Mouse (Mus musculus) limb, embryonic 10.5 days (tissue): Measurements from ENCODE around the gene Rnf152. TPM values are rescaled to one million over a fixed set of nuclear protein-coding genes. Genes with fewer than 3 reads are reported as not detected.

Experiments used
- DNase-seq: peaks from one replicate; pipeline ENCODE4 v3.0.0-alpha.2; 2017; ENCODE audit warnings: low spot score
- H3K27ac ChIP-seq: fragments of 300-500 bp; sonication (generic); 2 replicates; pipeline ENCODE4 v1.5.1; 2016; ENCODE audit warnings: mild to moderate bottlenecking
- H3K27me3 ChIP-seq: fragments of 300-500 bp; sonication (generic); 2 replicates; pipeline ENCODE4 v1.6.1; 2016; ENCODE audit warnings: low read depth, mild to moderate bottlenecking; ENCODE audit not compliant: poor library complexity, severe bottlenecking
- H3K36me3 ChIP-seq: fragments of 300-500 bp; sonication (generic); 2 replicates; pipeline ENCODE4 v1.6.1; 2016; ENCODE audit warnings: mild to moderate bottlenecking, moderate library complexity
- H3K4me1 ChIP-seq: fragments of 300-500 bp; sonication (generic); 2 replicates; pipeline ENCODE4 v1.6.1; 2016
- H3K4me3 ChIP-seq: fragments of 300-500 bp; sonication (generic); 2 replicates; pipeline ENCODE4 v1.5.1; 2016; ENCODE audit warnings: mild to moderate bottlenecking, moderate library complexity
- H3K9me3 ChIP-seq: fragments of 300-500 bp; sonication (generic); replicated peaks from 2 replicates; pipeline ENCODE4 v1.6.1; 2016; ENCODE audit warnings: mild to moderate bottlenecking
- WGBS: fragments of 180-500 bp; shearing (Covaris S2); methylation state at CpG from one replicate; pipeline ENCODE4 v1.1.7; 2016; 5-methylcytosine and 5-hydroxymethylcytosine counted together
- polyA plus RNA-seq: library from polyadenylated mRNA; unstranded; fragments of >200 nt; fragmentation: Nextera tagmentation; extraction: Ambion mirVana; gene quantifications from 2 replicates; pipeline ENCODE4 v1.2.1, GENCODE M21; 2016

Gene Rnf152
- polyA plus RNA-seq, 1 experiment from 2014 or later: 0.16 TPM

DNA sequence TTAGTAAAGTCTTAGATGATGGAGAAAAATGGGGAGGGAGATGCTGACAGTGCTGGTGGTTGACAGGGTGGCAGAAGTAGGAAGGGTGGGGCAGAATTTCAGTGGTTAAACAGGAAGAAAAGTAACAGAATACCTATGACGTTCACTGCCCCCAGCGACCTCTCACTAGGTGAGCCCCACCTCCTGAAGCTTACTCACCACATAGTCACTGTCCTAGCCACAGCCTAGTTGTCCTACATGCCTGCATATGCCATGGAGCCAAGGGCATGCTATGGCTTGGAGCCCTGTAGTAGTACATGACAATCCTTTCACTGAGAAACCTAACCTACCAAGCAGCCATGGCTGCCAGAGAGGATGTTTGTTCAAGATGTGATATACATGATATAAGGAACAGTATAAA lies 64.7 kb downstream of the Rnf152 start:
- no peak for DNase-seq
- no peak overlapping the region for H3K27ac ChIP-seq
- H3K36me3 ChIP-seq: no peaks in the 10 kb centered on the region
- no peaks in the 10 kb centered on the region for H3K27me3 ChIP-seq
- WGBS: 96% methylated on average over 2 of the region's 2 CpGs
- no peak overlapping the region for H3K4me3 ChIP-seq
- no peaks in the 10 kb centered on the region for H3K9me3 ChIP-seq
- no peaks in the 10 kb centered on the region for H3K4me1 ChIP-seq

DNA sequence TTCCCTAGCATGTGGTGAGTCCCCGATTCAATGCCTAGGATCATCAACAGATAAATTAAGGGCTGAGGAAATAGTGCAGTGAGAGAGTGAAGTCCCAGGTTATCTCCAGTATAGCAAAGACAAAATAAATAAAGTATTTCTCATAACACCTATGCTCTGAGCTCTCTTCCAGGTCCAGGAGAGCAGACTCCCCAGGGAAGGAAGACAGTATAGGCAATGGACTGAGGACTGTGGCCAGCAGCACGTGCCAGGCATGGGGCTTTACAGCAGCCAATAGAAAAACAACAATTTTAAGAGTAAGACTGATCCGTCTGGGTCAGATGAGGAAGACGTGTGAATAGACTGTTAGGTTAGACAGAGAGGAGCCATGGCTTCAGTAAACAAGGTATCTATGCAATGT lies 69.0 kb downstream of the Rnf152 start:
- no peak for DNase-seq
- H3K4me3 ChIP-seq: no peak overlapping the region

DNA sequence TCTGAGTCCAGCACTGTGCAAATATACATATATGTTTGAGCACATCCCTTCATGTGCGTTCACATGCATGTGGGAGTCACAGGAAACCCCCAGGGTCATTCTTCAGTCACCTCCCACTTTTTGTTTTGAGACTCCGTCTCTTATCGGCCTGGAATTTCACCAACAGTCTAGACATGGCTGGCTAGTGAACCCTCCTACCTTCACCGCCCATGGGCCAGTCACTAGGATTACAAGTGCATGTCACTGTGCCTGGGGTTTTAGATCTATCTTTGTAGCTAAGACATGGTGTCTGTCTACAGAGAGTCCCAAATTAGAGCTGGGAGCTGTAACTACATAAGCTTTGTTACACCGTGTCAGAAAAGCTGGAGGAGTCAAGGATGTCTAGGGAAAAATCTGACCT lies 69.6 kb downstream of the Rnf152 start:
- whole genome bisulfite sequencing: 93% methylated on average over 5 of the region's 5 CpGs
- no peak overlapping the region for H3K27ac ChIP-seq
- H3K27me3 ChIP-seq: no peaks in the 10 kb centered on the region
- H3K4me3 ChIP-seq: no peak overlapping the region
- no peaks in the 10 kb centered on the region for H3K36me3 ChIP-seq
- DNase-seq: no peak
- H3K9me3 ChIP-seq: no peaks in the 10 kb centered on the region
- H3K4me1 ChIP-seq: no peaks in the 10 kb centered on the region

More for the DNA sequence above, 69.0 kb downstream of the Rnf152 start:
- WGBS: 74% methylated on average over 4 of the region's 4 CpGs
- Histone ChIP-seq H3K27ac (no peak overlapping the region), H3K4me1 (no peaks in the 10 kb centered on the region), H3K36me3 (no peaks in the 10 kb centered on the region), H3K27me3 (no peaks in the 10 kb centered on the region), H3K9me3 (no peaks in the 10 kb centered on the region)

DNA sequence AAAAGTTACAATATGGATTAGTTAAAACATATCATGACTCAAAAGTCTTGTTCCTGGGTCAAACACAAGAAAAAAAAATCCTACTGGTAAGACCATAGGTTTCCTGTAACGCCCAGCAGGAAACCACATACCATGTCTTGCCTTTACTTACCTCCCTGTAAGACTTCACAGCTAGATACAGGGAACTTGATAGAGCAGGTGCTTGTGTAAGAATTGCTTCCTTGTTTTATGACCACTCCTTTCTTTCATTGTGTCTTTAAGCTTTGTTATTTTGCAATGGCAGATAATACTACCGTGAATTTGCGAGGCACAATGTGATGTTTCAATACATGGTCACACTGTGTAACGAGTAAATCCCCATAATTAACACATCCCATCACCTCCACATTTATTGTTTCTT lies 71.5 kb downstream of the Rnf152 start:
- H3K9me3 ChIP-seq: no peaks in the 10 kb centered on the region
- no peak overlapping the region for H3K4me3 ChIP-seq
- H3K4me1 ChIP-seq: no peaks in the 10 kb centered on the region
- no peaks in the 10 kb centered on the region for H3K36me3 ChIP-seq
- DNase-seq: no peak
- no peak overlapping the region for H3K27ac ChIP-seq
- H3K27me3 ChIP-seq: no peaks in the 10 kb centered on the region
- whole genome bisulfite sequencing: 90% methylated on average over 4 of the region's 4 CpGs

DNA sequence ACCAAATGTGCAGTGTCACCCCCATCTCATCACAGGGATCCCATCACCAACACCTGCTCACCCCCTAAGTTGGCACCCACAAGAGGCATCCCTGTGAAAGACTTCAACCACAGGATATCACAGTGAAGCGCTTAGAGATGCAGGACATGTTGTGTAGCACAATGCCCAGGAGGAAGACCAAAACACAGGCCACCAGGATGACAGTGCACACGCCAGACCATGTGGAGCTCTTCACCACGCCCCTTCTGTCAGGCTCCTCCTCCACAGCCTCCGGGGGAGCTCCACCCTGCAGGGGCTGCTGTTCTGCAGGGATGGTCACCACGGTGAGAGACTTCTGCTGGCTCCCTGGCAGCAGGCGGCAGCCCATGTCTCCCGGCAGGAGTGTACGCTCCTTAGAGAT lies 72.4 kb downstream of the Rnf152 start:
- Histone ChIP-seq H3K4me3 (no peak overlapping the region), H3K36me3 (no peaks in the 10 kb centered on the region), H3K9me3 (no peaks in the 10 kb centered on the region), H3K27me3 (no peaks in the 10 kb centered on the region), H3K27ac (no peak overlapping the region), H3K4me1 (no peaks in the 10 kb centered on the region)
- no peak for DNase-seq
- WGBS: 73% methylated on average over 8 of the region's 8 CpGs

DNA sequence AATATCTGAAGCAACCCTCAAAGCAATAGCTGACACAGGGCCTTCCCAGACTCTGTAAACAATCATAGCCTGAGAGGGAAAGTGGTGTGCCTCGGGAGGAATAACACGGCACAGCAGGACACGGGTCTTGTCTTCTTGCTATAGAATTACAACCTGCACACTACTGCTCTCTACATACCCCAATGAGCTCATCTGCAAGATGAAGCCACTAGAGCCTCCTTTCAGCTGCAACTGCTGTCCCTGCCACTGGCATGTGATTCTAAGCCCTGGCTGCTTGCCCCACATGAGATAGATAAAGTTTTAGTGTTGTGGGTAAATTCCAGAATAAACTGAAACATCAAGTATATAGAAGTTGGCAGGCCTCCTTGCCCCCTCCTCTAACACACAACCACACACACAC lies 75.2 kb downstream of the Rnf152 start:
- Histone ChIP-seq H3K4me1 (no peaks in the 10 kb centered on the region), H3K27me3 (no peaks in the 10 kb centered on the region), H3K4me3 (no peak overlapping the region), H3K36me3 (no peaks in the 10 kb centered on the region), H3K27ac (no peak overlapping the region), H3K9me3 (no peaks in the 10 kb centered on the region)
- WGBS: 73% methylated on average over 3 of the region's 3 CpGs
- no peak for DNase-seq

DNA sequence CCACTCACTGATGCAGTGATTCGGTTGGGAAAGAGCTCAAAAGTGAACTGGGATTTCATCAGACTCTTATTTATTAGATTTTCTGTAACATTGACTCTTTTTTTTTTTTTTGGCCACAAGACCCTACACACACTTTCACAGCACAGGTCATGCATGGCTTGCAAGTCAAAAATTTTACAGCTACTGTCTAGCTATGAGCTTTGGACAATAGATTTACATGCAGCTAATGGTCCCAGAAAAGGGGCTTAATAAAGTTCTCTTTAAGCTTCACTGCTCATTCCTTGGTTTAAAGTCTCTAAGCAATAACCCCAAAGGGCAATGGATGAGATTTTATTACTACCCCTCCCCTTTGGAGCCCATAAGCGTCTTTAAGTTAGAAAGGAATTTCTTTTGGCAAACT lies 76.3 kb downstream of the Rnf152 start:
- Histone ChIP-seq H3K9me3 (no peaks in the 10 kb centered on the region), H3K4me3 (no peak overlapping the region), H3K27me3 (no peaks in the 10 kb centered on the region), H3K27ac (no peak overlapping the region), H3K36me3 (no peaks in the 10 kb centered on the region), H3K4me1 (no peaks in the 10 kb centered on the region)
- WGBS: 70% methylated on average over 2 of the region's 2 CpGs
- no peak for DNase-seq

DNA sequence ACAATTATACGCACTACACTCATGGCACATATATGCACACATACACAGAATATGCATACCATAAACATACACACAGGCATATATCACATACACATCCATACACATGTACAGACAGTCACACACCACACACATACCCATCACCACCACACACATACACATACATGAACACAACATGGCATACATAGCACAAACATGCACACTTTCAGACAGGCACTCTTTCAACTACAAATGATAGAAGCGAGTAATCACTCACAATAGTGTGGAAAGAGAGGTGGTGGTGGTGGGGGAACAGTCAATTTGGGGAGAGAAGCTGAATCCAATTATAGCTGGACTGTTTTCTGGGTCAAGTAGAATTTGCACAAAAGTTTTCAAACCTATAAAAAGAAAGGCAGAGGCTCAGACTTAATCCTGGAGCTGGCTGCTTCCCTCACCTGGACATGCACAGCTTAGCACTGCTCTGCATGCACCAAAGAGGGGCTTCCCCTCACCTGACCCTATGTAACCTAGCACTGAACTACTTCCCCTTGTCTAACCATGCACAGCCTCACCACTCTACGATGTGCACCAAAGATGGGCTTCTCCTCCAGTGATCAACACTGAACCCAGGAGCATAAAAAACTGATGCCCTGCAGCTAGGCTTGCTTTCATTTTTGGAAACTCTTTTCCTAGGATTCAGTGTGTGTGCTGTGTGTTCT lies 81.9 kb downstream of the Rnf152 start:
- no peak for DNase-seq
- 88% methylated on average over 3 of the region's 3 CpGs for WGBS
- H3K36me3 ChIP-seq: no peaks in the 10 kb centered on the region
- H3K4me1 ChIP-seq: no peaks in the 10 kb centered on the region
- no peak overlapping the region for H3K27ac ChIP-seq
- no peak overlapping the region for H3K4me3 ChIP-seq
- no peaks in the 10 kb centered on the region for H3K27me3 ChIP-seq
- no peaks in the 10 kb centered on the region for H3K9me3 ChIP-seq

DNA sequence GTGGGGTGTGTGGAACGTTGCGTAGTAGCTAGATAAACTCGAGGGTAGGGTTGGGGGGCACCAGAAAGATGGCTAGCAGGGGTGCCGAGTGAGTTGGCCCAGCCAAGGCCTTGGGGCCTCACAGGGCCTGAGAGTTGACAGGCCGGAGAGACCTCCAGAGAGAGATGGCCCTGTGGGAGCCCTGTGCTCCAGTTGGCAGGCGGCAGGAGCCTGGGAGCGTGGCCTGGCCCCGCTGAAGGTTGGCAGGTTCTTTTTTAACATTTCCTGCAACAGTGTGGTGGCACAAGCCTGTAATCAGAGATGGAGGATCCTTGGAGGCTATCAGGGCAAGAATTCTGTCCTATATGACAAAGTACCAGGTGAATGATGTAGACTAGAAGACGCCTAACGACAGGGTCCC lies 85.4 kb downstream of the Rnf152 start:
- Histone ChIP-seq H3K27ac (no peak overlapping the region), H3K4me1 (no peaks in the 10 kb centered on the region), H3K4me3 (no peak overlapping the region), H3K36me3 (no peaks in the 10 kb centered on the region), H3K9me3 (no peaks in the 10 kb centered on the region), H3K27me3 (no peaks in the 10 kb centered on the region)
- WGBS: 92% methylated on average over 10 of the region's 10 CpGs
- DNase-seq: no peak

DNA sequence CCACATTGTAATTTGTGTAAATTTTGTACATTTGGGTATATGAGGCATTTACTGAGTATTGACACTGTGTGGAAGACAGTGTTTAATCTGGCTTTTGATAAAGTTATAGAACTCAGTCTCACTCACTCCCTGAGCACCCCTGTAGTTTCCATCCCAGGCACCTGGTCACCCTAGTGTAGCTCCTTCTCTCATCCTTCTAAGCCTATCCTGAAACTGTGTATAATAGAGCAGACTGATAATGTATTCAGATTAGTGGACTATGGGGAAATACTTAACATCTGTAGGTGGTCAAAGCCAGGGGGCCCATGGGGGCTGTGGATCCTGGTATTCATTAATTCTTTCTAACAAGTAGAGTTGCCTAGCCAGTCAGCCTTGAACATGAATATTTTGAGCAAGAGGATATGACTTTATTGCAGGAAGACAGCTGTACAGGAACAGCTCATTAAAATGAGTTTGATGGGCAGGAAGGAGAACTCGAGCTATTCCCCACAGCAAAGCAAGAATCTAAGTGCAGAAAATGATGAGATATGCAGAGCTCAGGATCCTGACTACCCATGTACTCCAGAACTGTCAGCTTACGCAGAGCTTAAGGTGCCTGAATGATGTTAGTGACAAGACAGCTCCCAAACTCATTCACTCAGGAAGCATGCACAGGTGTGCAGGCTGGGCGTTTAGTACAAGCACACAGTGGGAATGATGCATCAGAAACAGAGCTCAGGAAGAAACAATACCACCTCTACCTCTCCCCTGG lies 93.1 kb downstream of the Rnf152 start:
- 78% methylated on average over 3 of the region's 3 CpGs for WGBS
- Histone ChIP-seq H3K27me3 (no peaks in the 10 kb centered on the region), H3K4me3 (no peak overlapping the region), H3K27ac (no peak overlapping the region), H3K36me3 (no peaks in the 10 kb centered on the region), H3K4me1 (peaks cover 16% of the 10 kb centered on the region), H3K9me3 (no peaks in the 10 kb centered on the region)
- DNase-seq: no peak

DNA sequence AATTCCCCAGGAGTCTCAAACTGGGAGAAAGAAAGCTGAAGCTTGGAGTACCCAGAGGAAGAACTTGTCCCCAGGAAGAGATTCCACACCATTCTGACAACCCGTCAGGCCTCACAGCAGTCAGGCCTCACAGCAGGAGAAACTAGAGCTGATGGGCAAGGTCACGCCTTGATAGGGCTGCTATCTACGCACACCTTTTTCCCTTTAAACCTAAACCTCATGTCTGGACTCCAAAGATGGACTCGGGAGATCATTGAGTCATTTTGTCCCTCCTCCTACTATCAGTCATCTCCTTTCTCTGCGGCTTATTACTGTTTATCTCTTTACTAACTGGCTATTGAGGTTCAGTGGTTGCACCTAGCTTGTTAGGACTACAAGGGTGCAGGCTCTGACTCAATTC lies 96.3 kb downstream of the Rnf152 start:
- Histone ChIP-seq H3K36me3 (no peaks in the 10 kb centered on the region), H3K27me3 (no peaks in the 10 kb centered on the region), H3K27ac (no peak overlapping the region), H3K4me3 (no peak overlapping the region), H3K4me1 (peaks cover 16% of the 10 kb centered on the region), H3K9me3 (no peaks in the 10 kb centered on the region)
- no peak for DNase-seq
- WGBS: 84% methylated on average over 5 of the region's 5 CpGs

DNA sequence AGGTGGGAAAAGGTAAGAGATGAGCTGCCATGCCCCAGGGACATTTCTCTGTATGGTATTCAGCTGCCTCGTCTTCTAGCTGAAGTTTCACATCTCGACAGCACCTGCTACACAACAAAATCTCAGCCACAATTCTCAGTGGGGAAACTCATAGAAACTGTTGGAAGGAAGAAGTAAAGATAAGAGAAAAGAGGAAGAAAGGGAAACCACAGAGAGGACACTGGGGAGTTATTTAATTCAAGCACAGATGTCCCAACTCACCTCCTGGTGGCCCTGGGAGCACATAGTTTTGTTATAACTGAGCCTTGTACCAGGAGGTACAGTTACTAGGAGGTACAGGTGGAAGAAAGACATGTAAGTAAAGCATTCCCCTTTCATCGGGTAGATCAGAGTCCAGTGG lies 99.3 kb downstream of the Rnf152 start:
- Histone ChIP-seq H3K9me3 (no peaks in the 10 kb centered on the region), H3K4me3 (no peak overlapping the region), H3K36me3 (no peaks in the 10 kb centered on the region), H3K27ac (no peak overlapping the region), H3K27me3 (no peaks in the 10 kb centered on the region), H3K4me1 (peaks cover under 1% of the 10 kb centered on the region)
- WGBS: 76% methylated on average over 3 of the region's 3 CpGs
- no peak for DNase-seq

DNA sequence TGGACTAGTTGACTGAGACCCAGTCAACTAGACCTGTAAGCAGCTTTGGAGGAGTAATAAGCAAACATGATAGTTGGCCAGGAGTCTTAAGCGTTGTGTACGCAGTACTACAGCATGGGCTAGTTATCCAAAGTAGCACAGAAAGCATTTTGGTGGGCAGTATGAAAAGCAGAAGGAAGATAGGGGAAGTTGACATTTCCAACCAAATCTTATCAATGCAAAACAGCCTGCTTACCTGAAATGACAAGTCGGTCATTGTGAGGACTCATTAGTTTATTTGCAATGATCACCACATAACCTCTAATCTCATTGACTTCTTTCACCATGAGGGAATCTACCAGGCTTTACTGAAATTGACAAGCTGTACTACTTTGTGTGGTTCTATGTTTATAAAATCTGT lies 107.3 kb downstream of the Rnf152 start:
- no peak for DNase-seq
- H3K27me3 ChIP-seq: no peaks in the 10 kb centered on the region
- no peaks in the 10 kb centered on the region for H3K4me1 ChIP-seq
- H3K27ac ChIP-seq: no peak overlapping the region
- no peak overlapping the region for H3K4me3 ChIP-seq
- H3K9me3 ChIP-seq: no peaks in the 10 kb centered on the region
- H3K36me3 ChIP-seq: no peaks in the 10 kb centered on the region
- 97% methylated on average over 3 of the region's 3 CpGs for WGBS
